Mouse (Mus musculus): ENCODE measurements around the gene Cplx3.

Cplx3 gene

GRCm38 (mm10) chr9:57601353-57601706 lies 4.8 kb downstream of the Cplx3 start:
- DNase-seq (ENCODE audit: low spot score) = no peak

DNA sequence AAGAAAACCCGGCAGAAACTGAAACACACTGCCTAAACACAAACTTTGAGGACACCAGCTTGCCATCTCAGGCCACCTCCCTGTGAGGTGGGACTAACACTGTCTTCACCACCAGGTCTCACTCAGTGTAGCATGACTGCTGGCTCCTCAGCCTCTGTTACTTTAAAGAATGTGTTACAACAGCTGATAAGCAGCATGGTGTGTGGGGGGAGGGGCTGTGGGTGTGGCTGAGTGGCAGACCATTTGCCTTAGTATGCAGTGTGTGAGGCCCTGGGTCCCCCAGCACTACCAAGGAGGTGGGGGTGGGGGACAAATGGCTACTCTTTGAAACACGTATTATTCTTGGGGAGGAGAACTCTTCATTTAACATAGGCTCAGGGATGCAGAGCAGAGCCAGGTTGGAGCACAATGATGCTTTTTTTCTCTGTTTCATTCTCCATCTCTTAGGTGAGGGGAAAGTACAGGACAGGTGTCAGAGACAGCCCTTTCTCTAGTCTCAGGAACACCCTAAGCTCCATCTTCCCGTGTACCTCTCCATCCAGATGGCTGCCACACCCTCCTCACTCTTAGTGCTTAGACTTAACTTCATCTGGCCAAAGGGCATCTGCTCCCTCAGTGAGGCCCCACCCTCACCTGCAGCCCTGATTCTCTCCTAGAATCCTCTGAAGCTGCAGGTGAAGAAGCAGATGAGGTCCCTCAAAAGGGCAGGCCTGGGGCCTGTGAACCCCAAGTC lies 5.3 kb downstream of the Cplx3 start:
- no peak for DNase-seq (ENCODE audit: low spot score)

DNA sequence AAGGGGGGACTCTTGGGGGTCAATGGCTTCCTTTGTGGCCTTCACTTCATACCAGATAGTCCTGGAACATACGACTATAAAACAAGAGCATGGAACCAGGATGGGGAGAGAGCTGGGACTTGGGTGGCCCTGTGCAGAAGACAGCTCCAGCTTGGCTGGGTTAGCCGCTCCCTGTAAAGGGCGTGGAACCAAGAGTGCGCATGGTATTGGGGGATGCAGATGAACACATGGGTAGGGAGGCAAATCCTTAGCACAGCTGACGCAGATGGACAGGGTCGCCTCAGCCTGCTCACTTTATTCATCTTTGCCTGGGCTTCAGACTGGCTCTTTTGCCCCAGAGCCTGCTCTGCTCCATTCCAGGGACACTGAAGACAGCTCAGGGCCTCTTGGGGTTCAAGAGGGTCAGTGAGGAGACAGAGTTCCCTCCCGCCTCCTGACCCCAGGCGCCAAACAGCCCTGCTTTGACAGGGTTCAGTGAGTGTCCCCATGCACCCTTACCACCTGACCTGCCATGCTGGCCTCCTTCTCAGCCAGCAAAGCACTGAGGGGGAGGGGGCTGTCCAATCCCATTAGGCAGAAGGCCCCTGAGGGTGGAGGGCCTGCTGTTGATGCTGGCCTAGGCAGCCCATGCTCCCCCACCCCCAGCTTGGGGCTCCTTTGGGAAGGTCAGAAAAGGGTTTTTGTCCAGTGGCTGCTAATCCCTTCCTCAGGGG lies 7.1 kb downstream of the Cplx3 start:
- no peak for DNase-seq (ENCODE audit: low spot score)

DNA sequence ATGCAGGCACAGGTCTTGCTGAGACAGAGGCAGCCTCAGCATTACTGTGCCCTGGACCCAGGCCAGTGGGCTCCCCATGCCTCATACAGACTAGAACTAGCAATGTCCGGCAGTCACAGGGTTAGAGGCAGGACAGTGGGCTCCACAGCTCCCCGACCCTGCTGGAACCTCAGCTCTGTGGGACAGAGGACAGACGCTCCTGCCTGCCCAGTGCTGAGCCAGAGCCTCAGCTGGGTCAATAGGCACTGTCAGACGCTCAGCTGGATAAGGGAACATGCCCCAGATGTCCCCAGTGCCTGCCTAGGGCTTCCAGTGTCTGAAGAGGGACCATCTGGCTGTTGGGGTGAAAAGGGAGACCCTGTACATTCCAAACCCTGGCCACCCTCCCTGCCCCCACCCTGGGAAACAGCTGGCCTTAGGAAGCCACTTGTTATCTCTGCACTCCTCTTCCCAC lies 8.1 kb downstream of the Cplx3 start:
- no peak for DNase-seq (ENCODE audit: low spot score)

DNA sequence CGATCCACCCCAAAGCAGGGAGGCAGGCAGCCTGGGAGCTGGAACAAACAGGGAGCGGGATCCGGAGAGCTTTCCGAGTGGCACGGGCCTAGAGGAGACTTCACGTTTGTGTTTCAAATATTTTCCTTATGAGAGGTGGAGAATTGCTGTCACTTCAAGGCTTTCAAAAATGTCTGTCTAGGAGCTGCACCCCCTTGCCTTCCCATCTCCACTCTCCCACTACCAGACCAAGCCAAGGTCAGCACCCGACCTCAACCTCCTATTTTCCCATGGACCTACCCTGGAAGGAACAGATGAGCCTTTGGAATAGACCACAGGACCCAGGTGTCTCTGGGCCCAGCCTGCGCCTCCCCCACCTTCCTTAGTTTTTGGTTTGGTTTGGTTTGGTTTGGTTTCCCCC lies 8.8 kb downstream of the Cplx3 start:
- no peak for DNase-seq (ENCODE audit: low spot score)

DNA sequence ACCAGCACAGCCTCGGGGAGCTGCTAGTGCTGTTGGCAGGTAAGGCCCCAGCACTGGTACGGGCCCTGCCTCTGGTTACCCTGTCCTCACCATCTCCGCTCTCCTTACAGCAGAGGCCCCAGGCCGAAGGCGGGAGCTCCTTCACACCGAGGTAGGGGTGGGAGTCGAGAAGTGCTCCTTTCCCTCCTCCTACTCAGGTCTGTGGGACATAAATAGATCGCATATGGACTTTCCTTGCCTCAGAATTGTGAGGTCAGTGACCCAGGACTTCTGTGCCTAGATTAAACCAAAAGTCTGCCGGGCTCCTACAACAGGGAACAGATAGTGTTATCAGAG lies 11.9 kb downstream of the Cplx3 start:
- no peak for DNase-seq (ENCODE audit: low spot score)

- no peak for DNase-seq (ENCODE audit: low spot score)
These were observed 12.5 kb downstream of the Cplx3 start for GRCm38 (mm10) chr9:57593454-57594173.

DNA sequence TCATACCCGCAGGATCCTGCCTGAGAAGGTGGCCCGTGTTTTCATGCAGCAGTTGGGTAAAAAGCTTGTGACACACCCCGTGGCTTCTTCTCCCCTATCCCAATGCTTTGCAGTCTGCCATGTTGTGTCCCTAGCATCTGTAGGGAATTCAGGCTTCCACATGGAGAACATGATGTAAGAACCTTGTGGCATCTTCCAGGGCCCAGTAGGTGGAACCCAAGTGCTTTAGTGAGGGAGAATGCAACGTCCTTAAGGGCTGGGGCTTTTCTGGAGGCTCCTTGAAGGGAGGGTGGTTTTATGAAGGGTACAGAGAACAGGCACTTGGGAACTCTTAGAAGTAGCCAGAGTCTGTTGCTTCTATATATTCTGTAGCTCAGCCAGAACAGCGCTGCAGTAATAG lies 15.4 kb downstream of the Cplx3 start:
- DNase-seq (ENCODE audit: low spot score) = no peak

GRCm38 (mm10) chr9:57589224-57590126 lies 16.6 kb downstream of the Cplx3 start, which contains the start of gene Ulk3:
Gene Ulk3 (plus strand): TSS chr9:57589452.
- peak; percentile 74 for DNase-seq (ENCODE audit: low spot score)

- DNase-seq (ENCODE audit: low spot score) = no peak
These were observed 21.1 kb downstream of the Cplx3 start for GRCm38 (mm10) chr9:57584991-57585390.

DNA sequence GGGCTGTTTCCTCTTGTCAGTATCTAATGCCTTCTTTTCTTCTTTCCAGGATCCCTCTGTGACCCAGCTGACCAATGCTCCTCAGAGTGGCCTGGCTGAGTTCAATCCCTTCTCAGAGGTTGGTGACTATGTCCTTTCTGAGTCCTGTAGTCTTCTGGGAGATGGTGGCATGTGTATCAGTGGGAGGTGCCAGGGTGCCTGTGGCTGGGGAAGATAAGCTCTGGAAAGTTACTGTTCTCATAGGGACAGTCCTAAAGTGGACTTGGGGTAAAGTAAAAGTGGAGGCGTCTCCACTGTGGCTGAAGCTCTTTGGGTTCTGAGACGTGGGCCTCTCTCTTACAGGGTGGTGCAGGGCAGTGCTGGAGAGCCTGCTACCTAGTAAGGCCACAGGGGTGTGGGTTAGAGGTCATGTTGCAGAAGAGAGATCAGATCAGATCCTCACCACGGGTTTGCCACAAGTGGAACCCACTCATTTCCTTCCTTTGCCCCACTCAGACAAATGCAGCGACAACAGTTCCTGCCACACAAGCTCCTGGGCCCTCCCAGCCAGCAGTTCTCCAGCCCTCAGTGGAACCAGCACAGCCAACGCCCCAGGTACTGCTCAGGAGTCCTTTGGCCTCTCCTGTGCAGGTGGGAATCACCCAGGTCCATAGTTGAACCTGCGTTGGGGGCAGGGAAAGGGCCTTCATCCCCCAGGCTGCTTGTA lies 28.8 kb downstream of the Cplx3 start:
- no peak for DNase-seq (ENCODE audit: low spot score)

DNA sequence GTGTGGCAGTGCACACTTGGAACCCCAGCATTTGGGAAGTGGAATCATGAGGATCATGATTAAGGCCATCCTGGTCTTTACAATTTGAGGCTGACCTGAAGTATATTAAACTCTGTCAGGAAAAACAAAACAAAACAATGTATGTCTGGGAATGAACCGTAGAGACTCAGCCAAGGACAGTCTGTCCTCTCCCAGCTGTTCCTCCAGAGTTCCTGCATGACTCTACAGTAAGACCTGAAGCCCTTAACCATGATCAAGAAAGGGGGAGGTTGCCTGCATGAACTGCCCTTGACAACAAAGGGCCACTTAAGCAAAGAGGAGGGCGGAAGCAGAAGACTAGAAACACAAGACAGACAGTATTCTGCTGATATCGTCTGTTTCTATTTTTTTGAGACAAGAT lies 30.5 kb downstream of the Cplx3 start:
- DNase-seq (ENCODE audit: low spot score) = no peak

DNA sequence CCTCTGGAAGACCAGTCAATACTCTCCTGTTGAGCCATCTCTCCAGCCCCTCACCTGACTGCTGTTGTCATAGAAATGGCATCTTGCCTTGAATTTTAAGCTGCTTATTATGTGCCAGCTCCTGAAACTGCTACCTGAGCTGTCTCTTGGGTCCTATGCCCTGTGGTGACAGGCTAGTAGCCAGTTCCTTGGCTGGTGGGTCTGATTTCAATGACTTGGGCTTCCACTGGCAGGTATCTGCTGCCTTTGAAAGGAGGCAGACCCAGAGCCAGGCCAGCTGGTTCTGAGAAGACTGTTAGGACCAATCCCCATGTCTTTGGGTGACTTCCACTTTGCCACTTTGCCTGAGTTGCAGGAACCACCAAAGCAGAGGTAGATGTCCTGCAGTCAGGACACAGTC lies 31.7 kb downstream of the Cplx3 start:
- no peak for DNase-seq (ENCODE audit: low spot score)

- DNase-seq (ENCODE audit: low spot score) = no peak
These were observed 37.6 kb downstream of the Cplx3 start for GRCm38 (mm10) chr9:57568500-57568899.

DNA sequence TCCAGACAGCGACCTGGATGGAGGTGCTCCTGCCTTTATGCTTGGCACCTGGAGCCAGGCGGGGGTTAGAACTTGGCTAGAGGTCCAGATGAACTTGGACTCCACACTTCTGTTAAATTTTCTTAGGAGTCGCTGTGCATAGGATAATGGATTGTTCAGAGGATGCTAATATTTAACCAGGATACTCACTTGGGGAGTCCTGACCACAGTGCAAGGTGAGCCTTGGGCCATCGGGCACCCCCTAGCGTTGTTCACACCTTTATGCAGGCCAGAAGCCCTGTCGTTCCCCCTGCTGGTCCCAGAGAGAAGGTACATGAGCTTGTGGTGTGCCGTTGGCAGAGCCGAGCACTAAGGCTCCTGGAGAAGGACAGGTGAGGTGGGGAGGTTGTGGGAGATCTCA lies 39.2 kb downstream of the Cplx3 start:
- DNase-seq (ENCODE audit: low spot score) = no peak

DNA sequence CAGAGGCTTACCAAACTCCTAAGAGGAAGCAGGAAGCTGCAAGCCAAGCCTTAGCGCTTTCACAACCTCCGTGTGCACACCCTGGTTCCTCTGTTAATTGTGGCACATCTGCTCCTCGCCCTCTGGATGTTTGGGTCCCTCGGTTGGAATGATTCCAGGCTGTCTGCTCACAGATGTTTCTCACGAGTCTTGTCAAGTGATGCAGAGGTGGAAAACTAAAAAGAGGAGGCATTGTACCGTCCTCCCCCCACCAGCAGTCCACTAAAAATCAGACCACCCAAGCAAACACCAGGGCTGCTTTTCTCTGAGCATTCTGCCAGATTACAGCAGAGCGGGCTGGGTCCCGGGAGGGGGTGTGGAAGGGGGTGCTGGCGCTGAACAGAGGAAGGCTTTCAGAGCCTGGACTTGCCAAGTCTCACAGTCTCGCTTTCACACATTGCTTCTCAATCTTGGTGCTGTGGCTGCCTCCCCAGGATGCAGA lies 40.3 kb downstream of the Cplx3 start:
- DNase-seq (ENCODE audit: low spot score) = no peak

DNA sequence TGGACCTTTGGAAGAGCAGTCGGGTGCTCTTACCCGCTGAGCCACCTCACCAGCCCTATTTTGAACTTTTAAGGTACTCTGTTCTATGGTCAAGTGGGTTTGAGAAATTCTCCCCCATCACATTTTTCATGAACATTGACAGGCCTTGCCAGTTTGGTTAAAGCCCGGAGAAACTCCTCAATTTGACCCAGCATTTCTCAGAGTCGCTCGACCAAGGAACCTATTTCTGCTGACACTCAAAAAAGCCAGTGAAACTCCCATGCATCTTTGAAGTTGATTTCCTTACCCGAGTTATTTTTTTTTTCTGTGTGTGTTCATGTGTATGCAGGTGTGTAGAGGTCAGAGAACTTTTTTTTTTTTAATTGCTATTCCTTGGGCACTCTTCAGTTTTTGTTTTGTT lies 41.5 kb downstream of the Cplx3 start:
- no peak for DNase-seq (ENCODE audit: low spot score)

DNA sequence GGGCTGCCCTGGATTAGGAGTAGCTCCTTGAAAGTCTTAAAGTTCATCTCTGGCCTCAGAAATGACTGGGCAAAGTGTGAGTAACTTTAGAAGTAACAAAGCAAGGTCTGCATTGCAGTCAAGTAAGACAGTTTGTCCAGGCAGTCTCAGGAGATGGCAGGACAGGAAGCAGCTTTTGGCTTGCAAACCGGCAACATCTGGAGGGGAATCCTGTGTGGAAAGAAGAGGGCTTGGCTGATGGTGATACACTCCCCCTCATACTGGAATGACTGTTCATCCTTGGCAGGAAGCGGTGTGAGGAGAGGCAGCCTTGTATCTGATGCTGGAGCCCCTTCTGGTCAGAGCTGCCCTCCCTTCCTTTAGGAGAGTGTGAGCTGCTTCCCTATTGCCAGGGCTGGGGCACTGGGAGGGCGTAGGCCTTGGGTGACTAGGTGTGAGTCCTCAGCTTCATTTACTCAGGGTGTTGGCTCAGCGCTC lies 43.1 kb downstream of the Cplx3 start:
- no peak for DNase-seq (ENCODE audit: low spot score)

GRCm38 (mm10) chr9:57561711-57562099 lies 44.4 kb downstream of the Cplx3 start:
- DNase-seq (ENCODE audit: low spot score) = no peak

- peak; percentile 93 for DNase-seq (ENCODE audit: low spot score)
These were observed 45.0 kb downstream of the Cplx3 start, which contains the start of gene Scamp2 for GRCm38 (mm10) chr9:57560861-57561710. Gene Scamp2 (plus strand): TSS chr9:57560943.

All from spleen, adult 12 weeks (tissue).